Mouse (Mus musculus): Measurements from ENCODE around the gene Fyn. TPM values are rescaled to one million over a fixed set of nuclear protein-coding genes. Genes with fewer than 3 reads are reported as not detected.

Fyn gene
- polyA plus RNA-seq, 1 experiment: 9.1 TPM

GRCm38 (mm10) chr10:39550791-39551190 lies 182.1 kb downstream of the Fyn start:
- 72% methylated on average over 2 of the region's 2 CpGs for WGBS
- DNase-seq (ENCODE audit: low read depth, low spot score): no peak

DNA sequence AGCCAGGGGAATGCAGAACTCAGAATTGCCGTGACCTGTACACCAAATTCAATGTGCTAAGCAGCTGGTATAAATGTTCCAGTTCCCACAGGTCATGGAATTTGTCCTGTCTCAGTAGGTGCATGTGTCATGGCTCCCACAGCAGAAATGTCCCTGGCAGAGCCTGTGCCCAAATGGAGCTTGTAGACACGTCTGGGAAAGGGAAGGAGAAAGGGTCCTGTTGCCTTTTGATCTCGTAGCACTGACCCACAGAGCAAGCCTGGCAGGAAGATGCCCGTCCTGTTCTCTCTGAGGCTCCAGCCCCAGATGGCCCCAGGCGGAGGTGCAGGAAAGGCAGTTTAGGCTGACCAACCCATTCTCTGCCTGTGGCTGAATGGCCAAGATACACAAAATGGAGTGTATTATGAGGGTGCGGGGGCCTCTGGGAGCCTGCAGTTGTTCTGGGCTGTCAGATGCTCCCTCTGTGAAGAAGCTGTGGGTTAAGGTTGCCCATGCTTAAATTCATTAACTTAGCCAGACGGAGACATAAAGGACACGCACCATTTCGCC lies 183.1 kb downstream of the Fyn start:
- DNase-seq (ENCODE audit: low read depth, low spot score): no peak
- WGBS: 89% methylated on average over 9 of the region's 9 CpGs

GRCm38 (mm10) chr10:39552351-39552814 lies 183.7 kb downstream of the Fyn start:
- no peak for DNase-seq (ENCODE audit: low read depth, low spot score)
- 26% methylated on average over 6 of the region's 6 CpGs for WGBS

DNA sequence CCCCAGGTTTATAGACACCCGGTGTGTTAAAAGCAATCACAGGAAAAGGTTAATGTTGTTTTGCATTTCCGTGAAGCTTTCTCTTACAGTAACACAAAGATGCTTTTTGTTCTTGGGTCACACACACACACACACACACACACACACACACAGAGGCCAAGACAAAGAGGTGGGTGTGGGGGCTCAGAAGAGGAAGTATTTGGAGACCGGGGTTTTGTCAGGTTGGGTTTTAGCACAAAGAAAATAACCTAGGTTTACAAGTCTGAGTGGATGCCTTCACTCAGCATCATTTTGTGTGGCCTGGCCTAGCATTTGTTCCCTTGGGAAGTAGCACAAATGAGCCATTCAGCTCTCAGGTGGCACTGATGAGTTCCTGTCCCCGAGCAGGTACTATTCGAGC lies 184.2 kb downstream of the Fyn start:
- DNase-seq (ENCODE audit: low read depth, low spot score): no peak
- 56% methylated on average over 5 of the region's 5 CpGs for WGBS

- DNase-seq (ENCODE audit: low read depth, low spot score): no peak
- WGBS: 58% methylated on average over 7 of the region's 7 CpGs
These were observed 186.6 kb downstream of the Fyn start for GRCm38 (mm10) chr10:39555289-39555715.

GRCm38 (mm10) chr10:39555740-39556139 lies 187.1 kb downstream of the Fyn start:
- WGBS: 62% methylated on average over 5 of the region's 5 CpGs
- DNase-seq (ENCODE audit: low read depth, low spot score): no peak

- DNase-seq (ENCODE audit: low read depth, low spot score): no peak
- WGBS: 82% methylated on average over 9 of the region's 9 CpGs
These were observed 188.7 kb downstream of the Fyn start for GRCm38 (mm10) chr10:39557360-39557759.

- WGBS: 83% methylated on average over 7 of the region's 7 CpGs
These were observed 189.2 kb downstream of the Fyn start for GRCm38 (mm10) chr10:39557851-39558250.

DNA sequence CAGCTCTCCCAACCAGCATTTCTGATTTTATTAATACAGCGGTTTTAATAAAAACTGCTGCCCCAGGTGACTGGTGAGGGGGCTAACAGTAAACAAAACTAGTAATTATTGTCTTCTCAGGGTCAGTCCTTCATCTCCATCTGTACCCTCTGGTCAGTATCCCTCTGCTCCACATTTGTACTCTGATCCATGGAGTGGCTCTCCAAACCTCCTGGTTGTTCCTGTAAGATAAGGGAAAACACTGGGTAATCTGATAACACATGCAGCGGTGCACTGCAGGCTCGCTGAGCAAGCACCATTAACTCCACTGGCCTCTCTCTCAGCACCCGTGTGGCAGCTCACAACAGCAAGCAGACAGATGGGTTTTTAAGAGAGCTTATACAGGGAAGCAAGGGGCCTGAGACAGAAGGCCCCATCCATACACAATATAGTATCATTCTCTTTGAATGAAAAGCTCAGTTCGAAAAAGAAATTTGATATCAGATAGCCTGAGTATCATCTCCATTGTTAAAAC lies 189.9 kb downstream of the Fyn start:
- no peak for DNase-seq (ENCODE audit: low read depth, low spot score)
- 74% methylated on average over 5 of the region's 5 CpGs for WGBS

More at GRCm38 (mm10) chr10:39557851-39558250, 189.2 kb downstream of the Fyn start:
- no peak for DNase-seq (ENCODE audit: low read depth, low spot score)

GRCm38 (mm10) chr10:39559321-39559720 lies 190.7 kb downstream of the Fyn start:
- WGBS: 65% methylated on average over 3 of the region's 3 CpGs
- no peak for DNase-seq (ENCODE audit: low read depth, low spot score)

DNA sequence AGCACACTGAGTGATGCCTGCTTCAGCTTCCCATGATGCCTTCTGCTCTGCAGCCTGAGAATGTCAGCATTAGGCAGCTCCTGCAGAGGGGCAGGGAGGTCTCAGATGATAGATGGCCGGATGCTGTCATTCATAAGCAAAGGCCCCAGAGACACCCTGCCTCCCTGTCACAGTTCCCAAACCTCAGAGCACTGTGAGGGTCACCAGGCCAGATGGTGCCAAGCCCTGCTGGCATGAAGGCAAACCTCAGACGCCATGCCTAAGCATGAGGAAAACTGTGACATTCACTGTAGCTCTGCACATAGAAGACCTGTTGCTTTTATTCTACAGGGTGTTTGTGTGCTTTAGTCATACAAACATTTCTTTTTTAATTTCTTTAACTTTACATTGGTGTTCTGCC lies 193.7 kb downstream of the Fyn start:
- 77% methylated on average over 2 of the region's 2 CpGs for WGBS
- no peak for DNase-seq (ENCODE audit: low read depth, low spot score)

DNA sequence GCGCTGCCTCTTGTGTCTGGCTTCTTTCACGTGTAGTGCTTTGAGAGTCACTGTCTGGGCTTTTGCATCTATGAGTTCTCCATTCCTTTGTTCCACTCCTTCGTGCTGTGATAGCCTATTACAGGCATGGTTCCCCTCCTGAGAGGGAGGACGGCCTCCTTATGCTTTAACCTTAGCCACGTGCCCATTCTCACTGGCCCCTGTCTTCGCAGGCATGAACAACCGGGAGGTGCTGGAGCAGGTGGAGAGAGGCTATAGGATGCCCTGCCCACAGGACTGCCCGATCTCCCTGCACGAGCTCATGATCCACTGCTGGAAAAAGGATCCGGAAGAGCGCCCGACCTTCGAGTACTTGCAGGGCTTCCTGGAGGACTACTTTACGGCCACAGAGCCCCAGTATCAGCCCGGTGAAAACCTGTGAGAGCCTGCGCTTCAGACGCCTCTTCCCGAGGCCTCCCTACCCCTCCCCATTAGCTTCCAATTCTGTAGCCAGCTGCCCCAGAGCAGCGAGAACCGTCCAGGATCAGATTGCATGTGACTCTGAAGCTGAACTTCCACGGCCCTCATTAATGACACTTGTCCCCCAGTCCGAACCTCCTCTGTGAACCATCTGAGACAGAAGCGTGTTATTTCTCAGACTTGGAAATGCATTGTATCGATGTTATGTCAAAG lies 195.0 kb downstream of the Fyn start:
- no peak for DNase-seq (ENCODE audit: low read depth, low spot score)
- WGBS: 77% methylated on average over 24 of the region's 24 CpGs

DNA sequence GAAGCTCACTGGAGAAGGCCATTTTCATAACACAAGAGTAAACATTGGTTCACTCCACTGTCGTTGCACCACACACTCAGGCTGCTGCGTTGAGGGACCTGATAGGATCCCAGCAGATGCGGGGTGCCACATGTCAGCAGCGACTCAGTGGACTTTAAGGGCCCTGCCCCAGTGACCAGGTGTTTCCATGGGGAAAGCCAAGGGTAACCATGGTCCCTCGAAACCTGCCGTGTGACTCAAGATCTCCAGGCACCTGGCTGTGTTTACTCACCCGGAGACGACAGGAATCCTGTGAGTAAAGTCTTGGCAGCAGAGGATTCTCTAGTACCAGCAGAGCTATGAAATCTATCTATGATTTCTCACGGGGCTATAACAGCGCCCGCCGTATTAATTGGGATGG lies 198.2 kb downstream of the Fyn start:
- DNase-seq (ENCODE audit: low read depth, low spot score): no peak
- WGBS: 59% methylated on average over 12 of the region's 12 CpGs

DNA sequence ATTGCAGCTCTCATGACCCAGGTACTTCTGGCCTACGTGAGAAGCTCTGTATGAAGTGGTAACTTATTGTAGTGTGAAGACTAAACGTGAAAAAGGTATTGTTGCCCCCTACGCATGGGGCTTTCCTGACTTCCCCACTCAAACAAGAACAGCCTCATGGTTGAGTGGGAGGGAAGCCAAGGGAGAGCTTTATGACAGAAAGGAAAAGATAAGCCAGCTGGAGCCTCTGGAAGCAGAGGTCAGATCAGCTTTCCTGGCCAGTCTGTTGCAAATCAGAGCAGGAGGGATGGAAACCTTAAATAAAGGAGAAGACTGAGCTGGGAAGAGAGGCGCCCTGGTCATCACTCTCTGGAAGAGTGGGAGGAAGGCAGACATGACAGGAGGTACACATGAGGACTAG lies 200.3 kb downstream of the Fyn start:
- no peak for DNase-seq (ENCODE audit: low read depth, low spot score)
- WGBS: 82% methylated on average over 4 of the region's 4 CpGs

DNA sequence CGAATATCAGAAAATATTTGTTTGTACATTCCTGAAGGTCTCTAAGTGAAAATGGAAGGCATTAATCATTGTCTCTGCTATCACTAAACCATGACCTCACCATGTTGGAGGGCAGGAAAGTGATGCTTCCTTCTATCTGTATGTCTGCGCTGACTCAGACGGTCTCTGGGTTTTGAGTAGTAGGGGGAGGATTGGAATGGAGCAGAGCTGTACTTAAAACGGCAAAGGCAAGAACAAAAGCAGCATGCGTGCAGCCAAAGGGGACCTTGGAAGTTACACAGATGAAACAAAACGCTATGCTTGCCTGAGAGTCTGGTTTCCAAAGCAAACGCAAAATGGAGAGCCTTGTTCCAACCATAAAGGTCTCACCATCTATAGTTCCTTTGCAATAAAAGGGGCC lies 202.4 kb downstream of the Fyn start:
- WGBS: 50% methylated on average over 7 of the region's 7 CpGs
- no peak for DNase-seq (ENCODE audit: low read depth, low spot score)

DNA sequence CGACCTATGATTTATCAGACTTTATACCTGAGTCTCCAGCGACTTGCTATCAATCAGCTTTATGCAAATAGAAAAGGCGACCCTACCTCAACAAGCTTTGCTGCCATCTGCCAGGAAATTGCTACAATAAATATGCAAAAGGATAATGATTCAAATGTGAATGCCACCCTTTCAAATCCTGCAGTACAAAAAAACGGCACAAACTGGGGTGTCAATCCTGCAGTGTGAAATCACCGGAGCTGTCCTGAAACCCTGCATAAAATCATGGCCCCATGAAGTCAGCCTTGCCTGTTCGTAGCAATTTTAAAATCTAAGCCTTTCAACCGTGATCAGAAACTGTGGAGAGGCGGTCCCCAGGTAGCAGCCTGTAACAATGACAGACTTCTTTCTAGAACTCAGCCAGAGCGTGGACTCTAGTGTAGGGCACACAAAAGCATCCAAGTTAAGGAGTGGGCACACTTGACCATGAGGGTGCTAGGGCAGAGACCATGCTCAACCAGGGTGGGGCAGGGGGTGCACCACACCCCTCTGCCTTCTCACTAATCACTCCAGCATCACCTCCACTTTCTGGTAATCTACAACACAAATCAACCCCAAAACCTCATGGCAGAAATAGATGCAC lies 203.5 kb downstream of the Fyn start:
- DNase-seq (ENCODE audit: low read depth, low spot score): no peak
- WGBS: 57% methylated on average over 9 of the region's 9 CpGs

DNA sequence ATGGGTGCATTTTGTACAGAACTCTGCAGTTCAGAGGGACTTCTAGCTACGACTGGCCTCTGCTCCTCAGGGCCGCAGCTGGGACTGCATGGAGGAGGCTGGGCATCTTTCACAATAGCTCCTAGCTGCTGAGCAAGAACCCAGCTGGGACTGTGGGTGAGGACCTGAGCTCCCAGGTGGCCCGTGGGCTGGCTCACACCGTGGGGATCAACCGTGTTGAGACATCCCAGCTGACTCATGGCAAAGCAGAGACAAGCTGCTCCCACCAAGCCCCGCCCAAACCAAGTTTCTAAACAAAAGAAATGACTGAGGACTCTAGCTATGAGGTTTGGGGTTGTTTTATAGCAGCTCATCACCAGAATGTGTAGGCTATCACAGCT lies 204.0 kb downstream of the Fyn start:
- no peak for DNase-seq (ENCODE audit: low read depth, low spot score)
- 38% methylated on average over 6 of the region's 6 CpGs for WGBS

- WGBS: 91% methylated on average over 6 of the region's 6 CpGs
- no peak for DNase-seq (ENCODE audit: low read depth, low spot score)
These were observed 207.8 kb downstream of the Fyn start for GRCm38 (mm10) chr10:39576466-39576865.

GRCm38 (mm10) chr10:39580477-39580876 lies 211.8 kb downstream of the Fyn start:
- 86% methylated on average over 8 of the region's 8 CpGs for WGBS
- no peak for DNase-seq (ENCODE audit: low read depth, low spot score)

GRCm38 (mm10) chr10:39582385-39582784 lies 213.7 kb downstream of the Fyn start:
- 81% methylated on average over 2 of the region's 2 CpGs for WGBS
- DNase-seq (ENCODE audit: low read depth, low spot score): no peak

DNA sequence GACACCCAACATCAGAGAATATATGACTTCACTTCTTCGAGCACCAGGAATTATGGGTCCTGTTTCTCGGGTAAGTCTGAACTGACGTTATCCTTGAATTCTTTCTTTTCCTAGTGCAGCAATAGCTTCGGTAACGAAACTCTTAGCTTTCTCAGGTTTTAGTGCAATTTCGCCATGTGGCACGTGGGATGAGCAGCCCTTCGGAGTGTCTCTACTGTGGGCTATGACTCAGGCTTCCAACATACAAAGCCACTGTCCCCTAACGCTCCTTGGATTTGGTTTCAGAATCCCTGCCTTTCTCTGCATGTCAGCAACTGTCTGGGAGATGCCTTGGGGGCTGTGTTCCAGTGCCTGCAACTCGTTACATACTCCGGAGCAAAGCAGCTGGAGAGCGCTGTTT lies 215.1 kb downstream of the Fyn start:
- 88% methylated on average over 12 of the region's 12 CpGs for WGBS
- no peak for DNase-seq (ENCODE audit: low read depth, low spot score)

All from large intestine, adult 2 months (tissue).